Mouse (Mus musculus): ENCODE measurements at regions not wholly inside any gene's neighbourhood (a gene's known extent, or its start where the extent isn't known, plus 50 kb on each side); places are given as distances from the start of the nearest gene placed in this dataset.

DNA sequence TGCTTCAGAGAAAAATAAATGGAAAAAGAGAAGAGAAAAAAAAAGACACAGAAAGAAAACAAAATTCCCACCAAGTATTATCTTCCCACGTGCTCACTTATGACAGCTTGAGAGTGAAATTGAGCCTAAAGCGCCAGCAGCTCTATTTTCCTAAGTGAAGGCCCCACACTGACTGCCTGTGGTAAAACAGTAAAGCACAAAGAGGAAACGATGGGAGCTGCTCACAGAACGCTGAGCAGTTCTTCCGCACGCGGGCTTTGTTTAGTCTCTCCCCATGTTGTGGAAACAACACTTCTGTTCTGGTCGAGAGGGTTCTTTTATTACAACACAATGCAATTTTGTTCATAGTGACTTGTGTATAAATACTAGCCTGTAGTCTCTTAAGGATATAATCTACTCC is 465.5 kb downstream of the Psat1 start:
- Histone ChIP-seq H3K9me3 (replicated peaks; ENCODE audit: control insufficient read depth, low read length) (no peaks in the 10 kb centered on the region), H3K27ac (ENCODE audit: low read length) (no peak overlapping the region), H3K27me3 (ENCODE audit: control insufficient read depth, insufficient read depth, low read depth, low read length) (no peaks in the 10 kb centered on the region), H3K9ac (ENCODE audit: low read depth, low read length) (no peak overlapping the region), H3K36me3 (ENCODE audit: control insufficient read depth, insufficient read depth) (no peaks in the 10 kb centered on the region), H3K4me3 (ENCODE audit: low read depth, low read length) (no peak overlapping the region), H3K4me2 (ENCODE audit: low read depth, low read length) (no peak overlapping the region), H3K4me1 (ENCODE audit: control insufficient read depth, low read depth, low read length) (no peaks in the 10 kb centered on the region)
- ATAC-seq (ENCODE audit: low read depth): no peak
- WGBS (ENCODE audit: insufficient replicate concordance): 23% methylated on average over 8 of the region's 8 CpGs

DNA sequence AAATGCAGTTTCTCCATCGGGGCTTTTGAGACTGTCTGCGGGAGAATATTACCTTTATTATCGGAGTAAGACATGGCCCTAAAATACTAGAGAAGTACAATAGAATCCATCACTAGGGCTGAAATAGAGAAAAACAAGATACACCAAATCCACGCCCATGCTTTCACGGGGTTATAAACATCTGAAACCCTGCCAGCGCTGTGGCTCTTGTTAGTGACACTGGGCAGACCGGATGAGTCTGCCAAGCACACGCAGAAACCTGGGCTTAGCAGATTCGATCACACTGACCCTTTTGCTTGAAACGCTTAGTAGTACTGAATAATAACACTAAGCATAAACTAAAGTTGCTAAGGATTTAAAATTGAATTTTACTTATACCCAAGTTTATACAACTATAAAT is 477.6 kb downstream of the Psat1 start:
- no peak overlapping the region for H3K27ac ChIP-seq (ENCODE audit: low read length)
- H3K4me3 ChIP-seq (ENCODE audit: low read depth, low read length): no peak overlapping the region
- no peak overlapping the region for H3K4me2 ChIP-seq (ENCODE audit: low read depth, low read length)
- WGBS (ENCODE audit: insufficient replicate concordance): 78% methylated on average over 10 of the region's 10 CpGs
- H3K4me1 ChIP-seq (ENCODE audit: control insufficient read depth, low read depth, low read length): no peaks in the 10 kb centered on the region
- H3K27me3 ChIP-seq (ENCODE audit: control insufficient read depth, insufficient read depth, low read depth, low read length): no peaks in the 10 kb centered on the region
- no peak for ATAC-seq (ENCODE audit: low read depth)
- no peaks in the 10 kb centered on the region for H3K36me3 ChIP-seq (ENCODE audit: control insufficient read depth, insufficient read depth)
- no peak overlapping the region for H3K9ac ChIP-seq (ENCODE audit: low read depth, low read length)
- H3K9me3 ChIP-seq (replicated peaks; ENCODE audit: control insufficient read depth, low read length): no peaks in the 10 kb centered on the region

DNA sequence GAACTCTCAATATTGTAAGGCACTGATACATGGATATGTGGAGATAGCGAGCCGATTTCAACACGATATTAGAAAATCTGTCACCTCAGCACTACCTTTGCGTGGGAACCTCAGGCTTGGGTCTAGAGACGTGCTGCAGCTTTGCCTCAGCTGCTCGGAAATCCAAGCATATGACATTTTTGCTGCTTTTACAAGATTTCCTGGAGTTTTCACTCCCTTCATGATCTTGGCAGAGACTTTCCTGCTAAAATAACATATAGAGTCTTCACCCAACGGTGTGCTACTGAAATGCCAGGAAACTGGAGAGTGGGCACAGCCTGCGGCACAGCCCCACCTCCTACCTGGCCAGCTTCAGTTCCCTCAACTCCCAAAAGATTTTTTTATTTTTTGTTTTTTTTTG is 480.4 kb downstream of the Psat1 start:
- WGBS (ENCODE audit: insufficient replicate concordance): 75% methylated on average over 8 of the region's 8 CpGs
- no peak overlapping the region for H3K4me3 ChIP-seq (ENCODE audit: low read depth, low read length)
- no peak for ATAC-seq (ENCODE audit: low read depth)

DNA sequence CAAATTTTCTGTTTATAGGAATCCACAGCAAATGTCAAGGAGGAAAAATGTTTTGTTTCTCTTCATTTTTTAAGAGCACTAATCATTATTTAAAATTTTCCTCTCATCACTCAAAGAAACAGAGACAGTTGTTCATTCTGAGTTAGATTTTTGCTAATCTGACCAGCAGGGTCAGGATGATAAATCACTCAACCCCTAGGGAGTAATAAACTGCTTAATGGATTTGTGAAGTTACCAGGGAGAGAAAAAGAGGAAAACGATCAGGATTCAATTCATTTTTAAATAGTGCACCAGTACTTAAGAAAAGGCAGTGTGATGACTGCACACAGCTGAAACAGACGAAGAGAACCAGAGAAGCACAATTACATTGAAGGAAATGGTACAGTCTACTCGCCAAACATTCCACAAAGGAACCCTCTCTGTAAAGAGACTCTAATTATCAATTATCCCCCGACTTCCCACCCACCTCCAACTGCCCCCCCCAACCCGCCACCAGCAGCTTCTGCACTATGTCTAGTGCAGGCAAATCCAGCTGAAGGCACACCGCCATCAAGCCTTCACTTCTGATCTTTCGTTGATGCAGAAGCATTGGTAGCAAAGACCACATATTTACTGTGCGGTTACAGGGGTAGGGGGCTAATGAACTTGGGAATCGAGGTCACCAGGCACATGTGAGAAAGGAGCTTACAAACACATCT is 481.9 kb downstream of the Psat1 start:
- Histone ChIP-seq H3K9me3 (replicated peaks; ENCODE audit: control insufficient read depth, low read length) (no peaks in the 10 kb centered on the region), H3K9ac (ENCODE audit: low read depth, low read length) (no peak overlapping the region), H3K27me3 (ENCODE audit: control insufficient read depth, insufficient read depth, low read depth, low read length) (no peaks in the 10 kb centered on the region), H3K4me3 (ENCODE audit: low read depth, low read length) (no peak overlapping the region), H3K4me1 (ENCODE audit: control insufficient read depth, low read depth, low read length) (no peaks in the 10 kb centered on the region), H3K36me3 (ENCODE audit: control insufficient read depth, insufficient read depth) (no peaks in the 10 kb centered on the region), H3K4me2 (ENCODE audit: low read depth, low read length) (no peak overlapping the region), H3K27ac (ENCODE audit: low read length) (no peak overlapping the region)
- WGBS (ENCODE audit: insufficient replicate concordance): 49% methylated on average over 9 of the region's 9 CpGs
- no peak for ATAC-seq (ENCODE audit: low read depth)

More for the DNA sequence above, 480.4 kb downstream of the Psat1 start:
- Histone ChIP-seq H3K9me3 (replicated peaks; ENCODE audit: control insufficient read depth, low read length) (no peaks in the 10 kb centered on the region), H3K27ac (ENCODE audit: low read length) (no peak overlapping the region), H3K36me3 (ENCODE audit: control insufficient read depth, insufficient read depth) (no peaks in the 10 kb centered on the region), H3K27me3 (ENCODE audit: control insufficient read depth, insufficient read depth, low read depth, low read length) (no peaks in the 10 kb centered on the region), H3K9ac (ENCODE audit: low read depth, low read length) (no peak overlapping the region), H3K4me1 (ENCODE audit: control insufficient read depth, low read depth, low read length) (no peaks in the 10 kb centered on the region), H3K4me2 (ENCODE audit: low read depth, low read length) (no peak overlapping the region)

DNA sequence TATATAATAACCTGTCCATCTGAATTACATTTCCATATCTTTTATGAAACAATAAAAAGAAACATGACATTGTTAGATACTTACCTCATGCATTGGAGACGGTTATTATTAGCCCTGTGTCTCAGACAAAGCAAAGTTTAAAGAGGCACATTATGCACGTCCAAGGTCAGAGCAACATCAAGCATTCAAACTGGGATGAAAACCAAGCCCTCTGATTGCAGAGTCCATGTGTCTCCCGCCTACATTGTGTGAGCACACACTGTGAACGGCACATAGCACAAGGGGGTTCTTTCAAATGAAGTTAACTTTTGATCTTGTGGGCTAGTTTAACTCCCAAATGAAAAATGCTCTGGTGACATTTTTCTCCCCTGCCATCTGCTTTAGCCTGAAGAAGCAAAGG is 489.3 kb downstream of the Psat1 start:
- 42% methylated on average over 4 of the region's 4 CpGs for WGBS (ENCODE audit: insufficient replicate concordance)
- Histone ChIP-seq H3K4me2 (ENCODE audit: low read depth, low read length) (no peak overlapping the region), H3K4me1 (ENCODE audit: control insufficient read depth, low read depth, low read length) (no peaks in the 10 kb centered on the region), H3K9me3 (replicated peaks; ENCODE audit: control insufficient read depth, low read length) (no peaks in the 10 kb centered on the region), H3K9ac (ENCODE audit: low read depth, low read length) (no peak overlapping the region), H3K4me3 (ENCODE audit: low read depth, low read length) (no peak overlapping the region), H3K36me3 (ENCODE audit: control insufficient read depth, insufficient read depth) (no peaks in the 10 kb centered on the region), H3K27me3 (ENCODE audit: control insufficient read depth, insufficient read depth, low read depth, low read length) (no peaks in the 10 kb centered on the region), H3K27ac (ENCODE audit: low read length) (no peak overlapping the region)
- ATAC-seq (ENCODE audit: low read depth): no peak

DNA sequence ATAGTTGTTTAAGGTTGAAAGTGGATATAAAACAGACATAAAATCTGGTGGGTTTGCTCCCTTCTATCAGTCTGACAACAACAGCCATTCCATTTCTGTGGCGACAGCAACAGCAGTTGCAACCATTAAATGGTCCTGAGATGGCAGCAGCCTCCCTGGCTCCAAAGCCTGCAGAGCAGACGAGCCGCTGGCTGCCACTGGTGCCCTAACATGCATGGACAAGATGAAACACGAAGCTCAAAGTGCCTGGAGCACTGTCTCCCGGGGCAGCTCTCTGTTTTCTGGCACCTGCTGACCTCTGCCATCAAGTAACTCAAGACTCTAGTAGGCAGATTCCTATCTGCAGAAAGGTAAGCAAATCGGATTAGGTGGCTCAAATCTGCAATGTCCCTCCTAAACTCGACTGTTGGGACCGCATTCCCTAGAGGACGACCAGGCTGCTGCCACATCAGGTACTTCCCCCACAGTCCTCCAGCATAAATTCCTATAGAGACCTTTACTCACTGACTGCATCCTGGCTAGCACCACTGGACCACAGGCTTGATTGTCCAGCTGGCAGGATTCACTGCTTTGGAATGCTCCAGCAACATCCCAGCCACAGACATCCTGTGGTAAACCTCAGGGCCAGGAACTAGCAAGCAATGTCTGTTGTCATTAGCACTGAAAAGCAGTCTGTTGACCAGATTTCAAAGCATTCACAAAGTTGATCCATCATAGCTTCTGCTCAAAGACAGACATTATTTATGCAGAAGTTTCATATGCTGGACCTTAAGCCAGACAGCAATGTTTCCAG is 490.0 kb downstream of the Psat1 start:
- WGBS (ENCODE audit: insufficient replicate concordance): 29% methylated on average over 9 of the region's 9 CpGs
- Histone ChIP-seq H3K27ac (ENCODE audit: low read length) (no peak overlapping the region), H3K4me3 (ENCODE audit: low read depth, low read length) (no peak overlapping the region), H3K4me1 (ENCODE audit: control insufficient read depth, low read depth, low read length) (no peaks in the 10 kb centered on the region), H3K27me3 (ENCODE audit: control insufficient read depth, insufficient read depth, low read depth, low read length) (no peaks in the 10 kb centered on the region), H3K9ac (ENCODE audit: low read depth, low read length) (no peak overlapping the region), H3K9me3 (replicated peaks; ENCODE audit: control insufficient read depth, low read length) (no peaks in the 10 kb centered on the region), H3K4me2 (ENCODE audit: low read depth, low read length) (no peak overlapping the region), H3K36me3 (ENCODE audit: control insufficient read depth, insufficient read depth) (no peaks in the 10 kb centered on the region)
- ATAC-seq (ENCODE audit: low read depth): no peak

DNA sequence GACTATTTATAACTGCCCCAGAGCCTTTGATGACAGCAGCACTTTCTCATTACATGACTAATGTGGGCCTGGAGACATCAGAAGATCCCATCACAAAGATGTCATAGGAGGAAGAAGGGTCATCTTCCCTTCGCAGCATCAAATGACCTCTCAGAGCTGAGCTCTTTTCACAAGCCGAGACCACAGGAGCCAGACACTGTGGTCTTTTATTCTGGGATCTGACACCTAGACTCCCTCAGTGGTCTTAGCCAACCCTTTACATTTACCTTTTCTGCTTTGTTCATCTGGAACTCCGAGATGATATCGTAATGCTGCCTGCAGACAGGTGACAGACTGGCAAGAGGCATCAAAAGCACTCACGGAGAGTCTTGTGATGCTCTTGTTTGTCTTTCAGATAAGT is 498.1 kb downstream of the Psat1 start:
- WGBS (ENCODE audit: insufficient replicate concordance): 49% methylated on average over 5 of the region's 5 CpGs
- no peaks in the 10 kb centered on the region for H3K36me3 ChIP-seq (ENCODE audit: control insufficient read depth, insufficient read depth)
- H3K27me3 ChIP-seq (ENCODE audit: control insufficient read depth, insufficient read depth, low read depth, low read length): no peaks in the 10 kb centered on the region
- H3K9me3 ChIP-seq (replicated peaks; ENCODE audit: control insufficient read depth, low read length): no peaks in the 10 kb centered on the region
- ATAC-seq (ENCODE audit: low read depth): no peak
- no peak overlapping the region for H3K27ac ChIP-seq (ENCODE audit: low read length)
- H3K4me2 ChIP-seq (ENCODE audit: low read depth, low read length): no peak overlapping the region
- no peak overlapping the region for H3K4me3 ChIP-seq (ENCODE audit: low read depth, low read length)
- no peaks in the 10 kb centered on the region for H3K4me1 ChIP-seq (ENCODE audit: control insufficient read depth, low read depth, low read length)
- no peak overlapping the region for H3K9ac ChIP-seq (ENCODE audit: low read depth, low read length)

DNA sequence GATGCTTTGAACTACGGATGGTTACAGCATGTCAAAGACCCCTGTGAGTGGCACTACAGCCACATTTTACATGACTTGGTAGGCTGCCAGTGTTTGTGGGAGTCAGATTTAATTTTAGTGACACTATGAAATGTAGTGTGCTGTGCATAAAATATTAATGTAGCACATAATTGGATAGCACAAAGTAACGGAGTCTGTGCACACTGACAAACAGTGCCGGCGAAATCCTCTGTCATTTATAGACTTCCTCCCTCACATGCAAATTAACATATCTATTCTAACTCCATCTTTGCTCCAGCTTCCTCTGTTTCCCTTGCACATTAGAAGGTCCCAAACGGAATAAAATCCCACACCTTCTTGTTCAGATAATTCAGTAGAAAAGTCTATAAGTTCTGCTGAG is 515.3 kb downstream of the Psat1 start:
- Histone ChIP-seq H3K27ac (ENCODE audit: low read length) (no peak overlapping the region), H3K36me3 (ENCODE audit: control insufficient read depth, insufficient read depth) (no peaks in the 10 kb centered on the region), H3K4me2 (ENCODE audit: low read depth, low read length) (no peak overlapping the region), H3K9ac (ENCODE audit: low read depth, low read length) (no peak overlapping the region), H3K4me1 (ENCODE audit: control insufficient read depth, low read depth, low read length) (no peaks in the 10 kb centered on the region), H3K9me3 (replicated peaks; ENCODE audit: control insufficient read depth, low read length) (no peaks in the 10 kb centered on the region), H3K4me3 (ENCODE audit: low read depth, low read length) (no peak overlapping the region), H3K27me3 (ENCODE audit: control insufficient read depth, insufficient read depth, low read depth, low read length) (no peaks in the 10 kb centered on the region)
- no peak for ATAC-seq (ENCODE audit: low read depth)
- 62% methylated on average over 5 of the region's 5 CpGs for WGBS (ENCODE audit: insufficient replicate concordance)

DNA sequence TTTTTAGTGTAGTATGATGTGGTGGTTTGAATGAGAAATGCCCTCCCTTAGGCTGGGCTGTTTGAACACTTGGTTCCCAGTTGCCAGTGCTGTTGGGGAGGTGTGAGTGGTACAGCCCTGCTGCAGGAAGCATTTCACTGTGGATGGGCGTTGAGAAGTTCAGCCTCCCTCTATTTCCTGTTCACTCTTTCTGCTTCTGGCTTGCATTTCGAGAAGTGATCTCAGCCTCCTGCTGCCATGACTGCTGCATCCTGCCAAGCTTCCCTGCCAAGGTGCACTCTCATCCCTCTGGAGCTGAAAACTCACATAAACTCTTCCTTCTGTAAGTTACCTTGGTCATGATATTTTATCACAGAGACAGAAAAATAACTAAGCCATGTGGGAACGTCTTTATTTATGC is 525.8 kb downstream of the Psat1 start:
- ATAC-seq (ENCODE audit: low read depth): no peak
- Histone ChIP-seq H3K4me2 (ENCODE audit: low read depth, low read length) (no peak overlapping the region), H3K27ac (ENCODE audit: low read length) (no peak overlapping the region), H3K9ac (ENCODE audit: low read depth, low read length) (no peak overlapping the region), H3K27me3 (ENCODE audit: control insufficient read depth, insufficient read depth, low read depth, low read length) (no peaks in the 10 kb centered on the region), H3K4me3 (ENCODE audit: low read depth, low read length) (no peak overlapping the region), H3K36me3 (ENCODE audit: control insufficient read depth, insufficient read depth) (no peaks in the 10 kb centered on the region), H3K9me3 (replicated peaks; ENCODE audit: control insufficient read depth, low read length) (no peaks in the 10 kb centered on the region), H3K4me1 (ENCODE audit: control insufficient read depth, low read depth, low read length) (no peaks in the 10 kb centered on the region)
- WGBS (ENCODE audit: insufficient replicate concordance): 25% methylated on average over 3 of the region's 3 CpGs

Measured in liver, embryonic 16.5 days (tissue).